Mouse (Mus musculus): ENCODE measurements around the gene Vmn1r148. TPM values are rescaled to one million over a fixed set of nuclear protein-coding genes. Genes with fewer than 3 reads are reported as not detected.

Vmn1r148 gene
- not detected in 2 replicates for polyA plus RNA-seq (2015; fragmentation: Nextera tagmentation; extraction: Ambion mirVana)

DNA sequence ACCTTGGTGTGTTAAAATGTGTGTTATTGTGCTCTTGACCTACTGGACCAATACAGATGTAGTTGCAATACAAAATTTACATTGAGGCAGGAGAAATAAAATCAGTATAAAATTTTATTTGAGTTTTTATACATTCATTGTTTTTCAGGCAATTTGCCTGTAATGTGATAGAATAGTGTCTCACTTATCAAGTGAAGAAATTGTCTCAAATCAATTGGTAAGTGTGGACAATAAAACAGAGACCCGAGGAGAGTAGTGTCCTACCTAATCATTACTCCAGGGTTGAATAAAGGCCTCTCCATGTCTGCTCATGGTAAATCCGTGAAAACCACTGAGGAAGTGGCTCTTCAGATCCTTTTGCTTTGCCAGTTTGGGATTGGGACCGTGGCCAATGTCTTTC is at the start of gene Vmn1r148:
Vmn1r148 (plus strand) TSS at position 301 of the 400 bp plus-strand sequence.

DNA sequence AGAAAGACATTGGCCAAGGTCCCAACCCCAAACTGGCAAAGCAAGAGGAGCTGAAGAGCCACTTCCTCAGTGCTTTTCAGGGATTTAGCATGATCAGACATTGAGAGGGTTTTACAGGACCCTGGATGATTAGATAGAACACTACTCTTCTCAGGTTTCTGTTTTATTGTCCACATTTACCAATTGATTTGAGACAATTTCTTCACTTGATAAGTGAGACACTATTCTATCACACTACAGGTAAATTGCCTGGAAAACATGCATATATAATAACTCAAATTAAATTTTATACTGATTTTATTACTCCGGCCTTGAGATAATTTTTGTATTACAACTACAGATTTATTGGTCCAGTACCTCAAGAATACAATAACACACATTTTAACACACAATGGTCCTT is 42.4 kb upstream of the Vmn1r148 start, which contains the start of gene Gm8660:
Gm8660 (minus strand) TSS at position 101 of the 400 bp plus-strand sequence.

DNA sequence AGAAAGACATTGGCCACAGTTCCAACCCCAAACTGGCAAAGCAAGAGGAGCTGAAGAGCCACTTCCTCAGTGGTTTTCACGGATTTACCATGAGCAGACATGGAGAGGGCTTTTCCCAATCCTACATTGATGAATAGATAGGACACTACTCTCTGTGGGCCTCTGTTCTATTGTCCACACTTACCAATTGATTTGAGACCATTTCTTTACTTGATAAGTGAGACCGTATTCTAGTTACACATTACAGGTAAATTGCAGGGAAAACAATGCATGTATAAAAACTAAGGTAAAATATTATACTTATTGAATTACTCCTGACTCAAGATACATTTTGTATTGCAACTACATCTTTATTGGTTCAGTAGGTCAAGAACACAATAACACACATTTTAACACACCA is 24.7 kb downstream of the Vmn1r148 start, which contains the start of gene Vmn1r149:
Vmn1r149 (minus strand) TSS at position 101 of the 400 bp plus-strand sequence.

DNA sequence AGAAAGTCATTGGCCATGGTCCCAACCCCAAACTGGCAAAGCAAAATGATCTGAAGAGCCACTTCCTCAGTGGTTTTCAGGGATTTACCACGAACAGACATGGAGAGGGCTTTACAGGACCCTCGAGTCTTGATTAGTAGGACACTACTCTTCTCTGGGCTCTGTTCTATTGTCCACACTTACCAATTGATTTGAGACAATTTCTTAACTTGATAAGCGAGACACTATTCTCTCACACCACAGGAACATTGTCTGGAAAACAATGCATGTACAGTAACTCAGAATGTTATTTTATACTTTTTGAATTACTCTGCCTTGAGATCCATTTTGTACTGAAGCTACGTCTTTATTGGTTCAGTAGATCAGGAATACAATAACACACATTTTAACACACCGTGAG is 50.6 kb downstream of the Vmn1r148 start, which contains the start of gene Gm10665:
Gm10665 (minus strand) TSS at position 101 of the 400 bp plus-strand sequence.

Other genes starting within 250 kb of the Vmn1r148 start
- not detected in 2 replicates for gene Vmn1r142, start 249.5 kb upstream of the Vmn1r148 start, polyA plus RNA-seq (2015; fragmentation: Nextera tagmentation; extraction: Ambion mirVana)
- not detected in 2 replicates for gene Vmn1r143, start 224.2 kb upstream of the Vmn1r148 start, polyA plus RNA-seq (2015; fragmentation: Nextera tagmentation; extraction: Ambion mirVana)
- not detected in 2 replicates for gene Gm8653, start 212.3 kb upstream of the Vmn1r148 start, polyA plus RNA-seq (2015; fragmentation: Nextera tagmentation; extraction: Ambion mirVana)
- not detected in 2 replicates for gene Gm8453, start 184.1 kb upstream of the Vmn1r148 start, polyA plus RNA-seq (2015; fragmentation: Nextera tagmentation; extraction: Ambion mirVana)
- gene Gm4187, start 83.9 kb upstream of the Vmn1r148 start, polyA plus RNA-seq (2015; fragmentation: Nextera tagmentation; extraction: Ambion mirVana): not detected in 2 replicates
- not detected in 2 replicates for gene Gm8660, start 42.5 kb upstream of the Vmn1r148 start, polyA plus RNA-seq (2015; fragmentation: Nextera tagmentation; extraction: Ambion mirVana)
- gene Vmn1r149, start 24.6 kb downstream of the Vmn1r148 start, polyA plus RNA-seq (2015; fragmentation: Nextera tagmentation; extraction: Ambion mirVana): not detected in 2 replicates
- not detected in 2 replicates for gene Gm10665, start 50.5 kb downstream of the Vmn1r148 start, polyA plus RNA-seq (2015; fragmentation: Nextera tagmentation; extraction: Ambion mirVana)
- not detected in 2 replicates for gene Vmn1r151, start 86.1 kb downstream of the Vmn1r148 start, polyA plus RNA-seq (2015; fragmentation: Nextera tagmentation; extraction: Ambion mirVana)
- gene Vmn1r152, start 109.4 kb downstream of the Vmn1r148 start, polyA plus RNA-seq (2015; fragmentation: Nextera tagmentation; extraction: Ambion mirVana): not detected in 2 replicates
- gene Gm8677, start 121.3 kb downstream of the Vmn1r148 start, polyA plus RNA-seq (2015; fragmentation: Nextera tagmentation; extraction: Ambion mirVana): not detected in 2 replicates
- gene Gm4201, start 151.8 kb downstream of the Vmn1r148 start, polyA plus RNA-seq (2015; fragmentation: Nextera tagmentation; extraction: Ambion mirVana): not detected in 2 replicates
- not detected in 2 replicates for gene Gm4565, start 174.5 kb downstream of the Vmn1r148 start, polyA plus RNA-seq (2015; fragmentation: Nextera tagmentation; extraction: Ambion mirVana)
- not detected in 2 replicates for gene Vmn1r155, start 244.4 kb downstream of the Vmn1r148 start, polyA plus RNA-seq (2015; fragmentation: Nextera tagmentation; extraction: Ambion mirVana)